Mouse (Mus musculus): ENCODE results near the gene Akr1b7. TPM values are rescaled to one million over a fixed set of nuclear protein-coding genes. Genes with fewer than 3 reads are reported as not detected.

Akr1b7 gene
- polyA plus RNA-seq, 1 experiment = 2.4 TPM

DNA sequence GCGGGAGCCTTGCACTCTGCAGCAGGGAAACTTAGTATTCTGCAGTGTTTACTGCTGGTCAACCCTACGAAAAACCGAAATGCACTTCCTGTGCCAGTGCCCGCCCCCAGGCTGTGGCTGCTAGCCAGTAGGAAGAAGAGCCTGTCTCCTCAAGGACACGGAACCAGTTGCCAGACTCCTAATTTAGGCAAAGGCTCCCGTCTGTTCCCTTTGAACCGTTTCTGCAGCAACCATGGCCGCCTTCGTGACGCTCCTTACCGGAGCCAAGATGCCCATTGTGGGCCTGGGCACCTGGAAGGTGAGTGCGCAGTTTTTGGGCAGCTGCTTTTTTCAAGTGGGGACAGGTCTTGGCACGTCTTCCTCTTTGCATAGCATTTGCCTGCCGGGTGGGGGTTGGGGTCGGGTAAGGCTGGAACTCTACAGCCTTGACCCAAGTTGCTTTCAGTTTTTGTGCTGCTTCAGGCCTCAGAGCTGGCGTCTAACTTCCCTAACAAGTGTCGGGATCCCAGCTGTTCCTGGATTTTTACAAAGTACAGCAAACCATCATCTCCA lies 27.9 kb upstream of the Akr1b7 start, which contains the start of gene Akr1b10:
Gene Akr1b10, plus strand, starts transcription at position 109 of the 552 bp plus-strand sequence.
- TF ChIP-seq POLR2A (IDR thresholded peaks at IDR 0.05; ENCODE audit: borderline replicate concordance, control insufficient read depth, low read depth, low read length) = peak; percentile 44; the same call in 1 of the 2 replicates
- no peak for TF ChIP-seq CTCF (IDR thresholded peaks at IDR 0.05; ENCODE audit: control insufficient read depth, insufficient read depth, low read length)
- H3K27ac ChIP-seq (ENCODE audit: control insufficient read depth, insufficient read depth, low read depth, low read length, poor library complexity) = peak within 1 kb of the TSS; percentile 29
- under 1% methylated on average over 17 of the region's 17 CpGs for WGBS
- peak within 1 kb of the TSS; percentile 85 for H3K4me3 ChIP-seq (replicated peaks; ENCODE audit: control insufficient read depth, low read depth, low read length)
- no peaks in the 10 kb centered on the region for H3K4me1 ChIP-seq (ENCODE audit: control insufficient read depth, insufficient read depth, low read length)

DNA sequence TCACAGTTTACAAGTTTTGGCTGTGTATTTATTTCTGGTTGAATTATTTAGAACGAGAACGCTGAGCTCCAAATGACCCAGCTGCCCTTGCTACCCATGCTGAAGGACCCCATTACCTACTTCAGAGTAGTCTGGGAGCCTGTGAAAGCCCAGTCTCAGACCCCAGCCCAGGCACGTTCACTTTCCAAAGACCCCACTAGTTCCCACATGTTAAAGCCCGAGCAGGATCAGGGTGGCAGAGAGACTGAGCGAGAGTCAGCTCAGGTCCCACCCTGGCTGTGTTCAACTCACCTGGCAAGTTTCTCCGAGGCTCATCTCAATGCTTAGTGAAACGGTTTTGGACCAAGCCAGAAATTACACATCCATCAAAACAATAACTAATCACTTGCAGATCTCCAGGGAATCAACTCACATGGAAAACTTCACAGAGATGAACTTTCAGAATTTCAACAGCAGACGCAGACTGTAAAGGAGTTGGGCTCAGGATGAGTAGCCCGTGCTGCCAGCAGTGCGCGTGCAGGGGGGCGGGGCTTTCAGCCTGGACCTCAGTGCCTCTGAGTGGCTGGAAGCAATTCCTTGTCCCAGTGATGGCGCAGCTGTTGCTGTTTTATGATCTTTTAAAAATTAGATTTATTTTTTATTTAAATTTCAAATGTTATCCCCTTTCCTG lies 27.3 kb upstream of the Akr1b7 start:
- TF ChIP-seq CTCF (IDR thresholded peaks at IDR 0.05; ENCODE audit: control insufficient read depth, insufficient read depth, low read length) (no peak), POLR2A (IDR thresholded peaks at IDR 0.05; ENCODE audit: borderline replicate concordance, control insufficient read depth, low read depth, low read length) (no peak)
- H3K4me1 ChIP-seq (ENCODE audit: control insufficient read depth, insufficient read depth, low read length) = no peaks in the 10 kb centered on the region
- WGBS = 4% methylated on average over 13 of the region's 13 CpGs
- no peak overlapping the region for H3K27ac ChIP-seq (ENCODE audit: control insufficient read depth, insufficient read depth, low read depth, low read length, poor library complexity)
- peak overlapping the region; percentile 85 for H3K4me3 ChIP-seq (replicated peaks; ENCODE audit: control insufficient read depth, low read depth, low read length)

GRCm38 (mm10) chr6:34388420-34389156 lies 23.5 kb upstream of the Akr1b7 start:
- 80% methylated on average over 4 of the region's 4 CpGs for WGBS
- no peaks in the 10 kb centered on the region for H3K4me1 ChIP-seq (ENCODE audit: control insufficient read depth, insufficient read depth, low read length)

DNA sequence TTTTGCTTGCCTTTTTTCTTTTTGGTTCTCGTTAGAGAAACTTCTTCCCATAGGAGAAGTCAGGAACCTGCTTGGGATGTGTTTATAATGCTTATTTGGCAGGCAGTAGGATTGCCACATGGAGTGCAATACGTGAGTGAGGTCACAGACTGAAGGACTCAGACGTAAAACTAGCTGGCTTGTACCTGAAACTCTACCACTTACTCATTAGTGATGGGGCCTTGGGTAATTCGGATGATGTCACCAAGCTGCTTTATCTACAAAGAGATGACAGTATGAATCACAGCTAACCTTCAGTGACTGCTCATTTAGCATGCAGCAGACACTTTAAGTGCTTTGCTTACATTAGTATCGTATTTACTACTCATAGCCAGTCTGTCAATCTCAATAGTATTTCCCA lies 16.2 kb upstream of the Akr1b7 start:
- TF ChIP-seq POLR2A (IDR thresholded peaks at IDR 0.05; ENCODE audit: borderline replicate concordance, control insufficient read depth, low read depth, low read length) = no peak
- TF ChIP-seq CTCF (IDR thresholded peaks at IDR 0.05; ENCODE audit: control insufficient read depth, insufficient read depth, low read length) = no peak
- WGBS = 76% methylated on average over 5 of the region's 5 CpGs

More at GRCm38 (mm10) chr6:34388420-34389156, 23.5 kb upstream of the Akr1b7 start:
- TF ChIP-seq POLR2A (IDR thresholded peaks at IDR 0.05; ENCODE audit: borderline replicate concordance, control insufficient read depth, low read depth, low read length) = no peak
- no peak for TF ChIP-seq CTCF (IDR thresholded peaks at IDR 0.05; ENCODE audit: control insufficient read depth, insufficient read depth, low read length)
- H3K4me3 ChIP-seq (replicated peaks; ENCODE audit: control insufficient read depth, low read depth, low read length) = no peak overlapping the region
- no peak overlapping the region for H3K27ac ChIP-seq (ENCODE audit: control insufficient read depth, insufficient read depth, low read depth, low read length, poor library complexity)

DNA sequence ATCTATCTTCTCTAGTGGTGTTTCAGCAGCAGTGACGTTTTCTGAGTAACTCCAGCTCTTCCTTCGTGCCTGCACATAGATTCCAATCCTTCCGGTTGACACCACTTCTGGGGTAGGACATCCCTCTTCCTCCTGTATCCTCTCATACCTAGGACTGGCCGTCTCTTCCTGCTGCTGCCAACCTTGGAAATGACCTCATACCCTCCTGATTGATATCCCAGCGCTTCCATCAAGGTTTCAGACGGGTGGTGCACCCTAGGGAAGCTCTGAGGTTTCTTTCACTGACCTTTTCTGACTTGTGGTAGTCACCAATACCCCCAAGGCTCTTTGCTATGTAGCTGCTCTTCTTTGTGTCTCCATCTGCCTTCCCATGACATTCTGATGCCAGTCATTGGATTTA lies 13.7 kb upstream of the Akr1b7 start:
- 88% methylated on average over 6 of the region's 6 CpGs for WGBS

More for the DNA sequence above, 16.2 kb upstream of the Akr1b7 start:
- H3K27ac ChIP-seq (ENCODE audit: control insufficient read depth, insufficient read depth, low read depth, low read length, poor library complexity) = no peak overlapping the region
- H3K4me3 ChIP-seq (replicated peaks; ENCODE audit: control insufficient read depth, low read depth, low read length) = no peak overlapping the region
- H3K4me1 ChIP-seq (ENCODE audit: control insufficient read depth, insufficient read depth, low read length) = no peaks in the 10 kb centered on the region; the same call in 1 of the 2 replicates

GRCm38 (mm10) chr6:34399606-34400220 lies 12.4 kb upstream of the Akr1b7 start:
- Histone ChIP-seq H3K4me3 (replicated peaks; ENCODE audit: control insufficient read depth, low read depth, low read length) (no peak overlapping the region), H3K27ac (ENCODE audit: control insufficient read depth, insufficient read depth, low read depth, low read length, poor library complexity) (no peak overlapping the region), H3K4me1 (ENCODE audit: control insufficient read depth, insufficient read depth, low read length) (no peaks in the 10 kb centered on the region; the same call in 1 of the 2 replicates)
- TF ChIP-seq POLR2A (IDR thresholded peaks at IDR 0.05; ENCODE audit: borderline replicate concordance, control insufficient read depth, low read depth, low read length) (no peak), CTCF (IDR thresholded peaks at IDR 0.05; ENCODE audit: control insufficient read depth, insufficient read depth, low read length) (no peak)
- WGBS = 84% methylated on average over 13 of the region's 13 CpGs

More for the DNA sequence above, 13.7 kb upstream of the Akr1b7 start:
- H3K4me1 ChIP-seq (ENCODE audit: control insufficient read depth, insufficient read depth, low read length) = no peaks in the 10 kb centered on the region; the same call in 1 of the 2 replicates
- H3K4me3 ChIP-seq (replicated peaks; ENCODE audit: control insufficient read depth, low read depth, low read length) = no peak overlapping the region
- no peak overlapping the region for H3K27ac ChIP-seq (ENCODE audit: control insufficient read depth, insufficient read depth, low read depth, low read length, poor library complexity)
- TF ChIP-seq POLR2A (IDR thresholded peaks at IDR 0.05; ENCODE audit: borderline replicate concordance, control insufficient read depth, low read depth, low read length) (no peak), CTCF (IDR thresholded peaks at IDR 0.05; ENCODE audit: control insufficient read depth, insufficient read depth, low read length) (no peak)

DNA sequence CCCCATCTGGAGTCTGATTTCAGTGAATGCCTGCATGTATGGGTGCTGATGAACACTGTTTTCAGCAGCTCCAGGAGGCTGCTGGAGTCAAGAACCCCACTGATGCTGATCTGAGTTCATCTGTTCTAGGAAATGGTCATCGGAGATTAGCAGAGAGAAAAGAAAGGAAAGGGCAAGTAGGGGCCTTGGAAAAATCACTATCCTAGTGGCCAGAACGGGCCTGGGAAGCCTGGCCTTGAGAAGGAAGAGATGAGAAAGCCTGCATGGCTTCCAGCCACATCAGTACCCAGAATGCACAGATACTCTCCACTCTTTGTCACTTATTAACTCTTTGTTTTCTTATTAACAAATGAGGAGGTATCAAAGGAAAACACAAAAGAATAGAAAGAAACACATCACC lies 11.4 kb upstream of the Akr1b7 start:
- H3K4me1 ChIP-seq (ENCODE audit: control insufficient read depth, insufficient read depth, low read length) = no peaks in the 10 kb centered on the region; the same call in 1 of the 2 replicates
- no peak overlapping the region for H3K4me3 ChIP-seq (replicated peaks; ENCODE audit: control insufficient read depth, low read depth, low read length)
- H3K27ac ChIP-seq (ENCODE audit: control insufficient read depth, insufficient read depth, low read depth, low read length, poor library complexity) = no peak overlapping the region
- WGBS = 89% methylated on average over 2 of the region's 2 CpGs
- no peak for TF ChIP-seq CTCF (IDR thresholded peaks at IDR 0.05; ENCODE audit: control insufficient read depth, insufficient read depth, low read length)
- no peak for TF ChIP-seq POLR2A (IDR thresholded peaks at IDR 0.05; ENCODE audit: borderline replicate concordance, control insufficient read depth, low read depth, low read length)

DNA sequence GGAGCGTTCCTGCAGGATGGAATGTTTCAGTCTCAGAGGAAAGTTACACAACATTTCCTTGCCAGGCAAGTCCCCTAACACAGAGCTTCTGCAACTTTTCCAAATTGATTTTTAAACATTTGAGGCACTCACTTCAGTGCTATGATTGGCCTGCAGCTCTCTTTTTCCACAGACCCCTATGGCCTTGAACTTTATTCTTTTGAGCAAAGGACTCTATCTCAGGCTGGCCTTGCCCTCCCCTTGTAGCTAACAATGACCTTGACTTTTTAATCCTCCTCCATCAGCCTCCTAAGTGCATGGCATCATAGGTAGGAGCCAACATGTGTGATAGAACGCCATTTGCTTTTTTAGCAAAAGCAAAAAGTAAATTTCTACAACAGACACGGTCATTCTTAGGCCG lies 5.4 kb upstream of the Akr1b7 start:
- WGBS = 81% methylated on average over 4 of the region's 4 CpGs
- no peak overlapping the region for H3K27ac ChIP-seq (ENCODE audit: control insufficient read depth, insufficient read depth, low read depth, low read length, poor library complexity)
- H3K4me3 ChIP-seq (replicated peaks; ENCODE audit: control insufficient read depth, low read depth, low read length) = no peak overlapping the region
- H3K4me1 ChIP-seq (ENCODE audit: control insufficient read depth, insufficient read depth, low read length) = no peaks in the 10 kb centered on the region
- TF ChIP-seq CTCF (IDR thresholded peaks at IDR 0.05; ENCODE audit: control insufficient read depth, insufficient read depth, low read length) = no peak
- TF ChIP-seq POLR2A (IDR thresholded peaks at IDR 0.05; ENCODE audit: borderline replicate concordance, control insufficient read depth, low read depth, low read length) = no peak
